Mouse (Mus musculus): Measurements from ENCODE around the gene Arl3.

DNA sequence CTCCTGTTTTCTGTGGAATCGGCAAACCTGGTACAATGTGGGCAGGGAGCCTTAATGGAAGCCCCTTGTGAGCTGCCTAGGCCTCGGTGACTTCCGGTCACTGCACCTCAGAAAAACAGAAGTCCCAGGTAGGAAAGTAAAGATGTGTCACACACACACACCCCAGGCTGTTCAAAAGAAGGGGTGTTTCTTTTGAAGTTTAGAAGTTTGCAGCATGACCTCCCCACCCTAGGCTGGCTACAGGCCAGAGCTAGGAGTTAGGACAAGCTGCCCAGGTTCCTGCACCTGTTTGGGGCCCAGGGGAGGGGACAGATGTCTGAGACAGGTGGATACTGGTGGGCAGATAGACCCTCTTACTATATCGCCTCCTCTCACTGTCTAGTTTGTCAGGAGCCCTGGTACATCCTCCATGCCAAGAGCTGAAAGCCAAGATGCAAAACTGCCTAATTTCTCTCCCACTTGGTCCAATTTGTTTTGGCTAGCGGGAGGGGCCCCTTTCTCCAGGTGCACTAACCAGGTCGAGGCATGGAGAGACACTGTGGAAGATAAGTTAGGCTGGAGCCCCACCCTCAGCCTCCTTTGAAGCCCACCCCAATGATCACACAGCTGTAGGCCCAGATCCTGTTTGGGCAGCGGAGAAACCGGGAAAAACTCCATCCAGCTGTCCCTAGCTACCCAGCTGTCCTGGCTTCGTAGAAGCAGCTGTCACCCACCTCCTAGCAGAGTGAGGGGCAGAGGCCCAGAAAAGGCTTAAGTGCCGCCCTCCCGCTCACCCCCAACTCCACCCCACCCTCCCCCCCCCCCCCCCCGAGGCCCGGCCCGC is 55.3 kb downstream of the Arl3 start:
- TF ChIP-seq CTCF (IDR thresholded peaks at IDR 0.05; ENCODE audit: low read depth) (no peak), EP300 (optimal IDR thresholded peaks at IDR 0.05) (no peak)

All from stomach, postnatal 0 days (tissue).